Mouse (Mus musculus): Measurements from ENCODE around the gene Alox12. TPM values are rescaled to one million over a fixed set of nuclear protein-coding genes. Genes with fewer than 3 reads are reported as not detected.

Alox12 gene
- polyA plus RNA-seq (2014; fragmentation: Illumina TruSeq; extraction: RNeasy Lipid Tissue Mini Kit (QIAGEN cat#74804); ENCODE audit: low read depth, low replicate concordance): 0.37 TPM

GRCm38 (mm10) chr11:70254931-70255531 lies at the start of gene Alox12:
Gene Alox12 (minus strand): TSS chr11:70255353.

GRCm38 (mm10) chr11:70239541-70240279 lies 15.4 kb downstream of the Alox12 start, which contains the start of the genes Gm21988 and Rnasek:
Gene Gm21988 (minus strand): TSS chr11:70239830.
Gene Rnasek (minus strand): TSS chr11:70239842.

GRCm38 (mm10) chr11:70237457-70238167 lies 17.5 kb downstream of the Alox12 start, which contains the start of gene 0610010K14Rik:
Gene 0610010K14Rik (minus strand): TSS chr11:70237914.

GRCm38 (mm10) chr11:70229260-70230010 lies 25.7 kb downstream of the Alox12 start, which contains the start of gene Bcl6b:
Gene Bcl6b (minus strand): TSS chr11:70229798.

GRCm38 (mm10) chr11:70220731-70221602 lies 34.2 kb downstream of the Alox12 start, which contains the start of gene Slc16a13:
Gene Slc16a13 (minus strand): TSS chr11:70221064.

GRCm38 (mm10) chr11:70212423-70212822 lies 42.7 kb downstream of the Alox12 start, which contains the start of gene Slc16a11:
Gene Slc16a11 (plus strand): TSS chr11:70212752.

Other genes starting within 250 kb of the Alox12 start
- gene Acadvl, start 239.9 kb downstream of the Alox12 start, polyA plus RNA-seq (2014; fragmentation: Illumina TruSeq; extraction: RNeasy Lipid Tissue Mini Kit (QIAGEN cat#74804); ENCODE audit: low read depth, low replicate concordance): 60.6 TPM
- 0.13 TPM for gene Dlg4, start 238.4 kb downstream of the Alox12 start, polyA plus RNA-seq (2014; fragmentation: Illumina TruSeq; extraction: RNeasy Lipid Tissue Mini Kit (QIAGEN cat#74804); ENCODE audit: low read depth, low replicate concordance)
- 171 TPM for gene Asgr1, start 201.3 kb downstream of the Alox12 start, polyA plus RNA-seq (2014; fragmentation: Illumina TruSeq; extraction: RNeasy Lipid Tissue Mini Kit (QIAGEN cat#74804); ENCODE audit: low read depth, low replicate concordance)
- 93.1 TPM for gene Asgr2, start 162.7 kb downstream of the Alox12 start, polyA plus RNA-seq (2014; fragmentation: Illumina TruSeq; extraction: RNeasy Lipid Tissue Mini Kit (QIAGEN cat#74804); ENCODE audit: low read depth, low replicate concordance)
- 0.24 TPM for gene Mgl2, start 125.0 kb downstream of the Alox12 start, polyA plus RNA-seq (2014; fragmentation: Illumina TruSeq; extraction: RNeasy Lipid Tissue Mini Kit (QIAGEN cat#74804); ENCODE audit: low read depth, low replicate concordance)
- gene Clec10a, start 99.2 kb downstream of the Alox12 start, polyA plus RNA-seq (2014; fragmentation: Illumina TruSeq; extraction: RNeasy Lipid Tissue Mini Kit (QIAGEN cat#74804); ENCODE audit: low read depth, low replicate concordance): 0.37 TPM
- gene Slc16a11, start 42.6 kb downstream of the Alox12 start, polyA plus RNA-seq (2014; fragmentation: Illumina TruSeq; extraction: RNeasy Lipid Tissue Mini Kit (QIAGEN cat#74804); ENCODE audit: low read depth, low replicate concordance): 0.61 TPM
- 0.53 TPM for gene Slc16a13, start 34.3 kb downstream of the Alox12 start, polyA plus RNA-seq (2014; fragmentation: Illumina TruSeq; extraction: RNeasy Lipid Tissue Mini Kit (QIAGEN cat#74804); ENCODE audit: low read depth, low replicate concordance)
- gene Bcl6b, start 25.6 kb downstream of the Alox12 start, polyA plus RNA-seq (2014; fragmentation: Illumina TruSeq; extraction: RNeasy Lipid Tissue Mini Kit (QIAGEN cat#74804); ENCODE audit: low read depth, low replicate concordance): 1.5 TPM
- gene 0610010K14Rik, start 17.4 kb downstream of the Alox12 start, polyA plus RNA-seq (2014; fragmentation: Illumina TruSeq; extraction: RNeasy Lipid Tissue Mini Kit (QIAGEN cat#74804); ENCODE audit: low read depth, low replicate concordance): 2.0 TPM
- gene Gm21988, start 15.5 kb downstream of the Alox12 start, polyA plus RNA-seq (2014; fragmentation: Illumina TruSeq; extraction: RNeasy Lipid Tissue Mini Kit (QIAGEN cat#74804); ENCODE audit: low read depth, low replicate concordance): 1.0 TPM
- gene Rnasek, start 15.5 kb downstream of the Alox12 start, polyA plus RNA-seq (2014; fragmentation: Illumina TruSeq; extraction: RNeasy Lipid Tissue Mini Kit (QIAGEN cat#74804); ENCODE audit: low read depth, low replicate concordance): 21.2 TPM
- not detected for gene Alox12e, start 67.3 kb upstream of the Alox12 start, polyA plus RNA-seq (2014; fragmentation: Illumina TruSeq; extraction: RNeasy Lipid Tissue Mini Kit (QIAGEN cat#74804); ENCODE audit: low read depth, low replicate concordance)
- not detected for gene Alox15, start 96.7 kb upstream of the Alox12 start, polyA plus RNA-seq (2014; fragmentation: Illumina TruSeq; extraction: RNeasy Lipid Tissue Mini Kit (QIAGEN cat#74804); ENCODE audit: low read depth, low replicate concordance)
- gene Pelp1, start 154.7 kb upstream of the Alox12 start, polyA plus RNA-seq (2014; fragmentation: Illumina TruSeq; extraction: RNeasy Lipid Tissue Mini Kit (QIAGEN cat#74804); ENCODE audit: low read depth, low replicate concordance): 1.6 TPM
- gene Arrb2, start 177.3 kb upstream of the Alox12 start, polyA plus RNA-seq (2014; fragmentation: Illumina TruSeq; extraction: RNeasy Lipid Tissue Mini Kit (QIAGEN cat#74804); ENCODE audit: low read depth, low replicate concordance): 1.6 TPM
- 4.3 TPM for gene Med11, start 196.6 kb upstream of the Alox12 start, polyA plus RNA-seq (2014; fragmentation: Illumina TruSeq; extraction: RNeasy Lipid Tissue Mini Kit (QIAGEN cat#74804); ENCODE audit: low read depth, low replicate concordance)
- 0.82 TPM for gene Zmynd15, start 204.1 kb upstream of the Alox12 start, polyA plus RNA-seq (2014; fragmentation: Illumina TruSeq; extraction: RNeasy Lipid Tissue Mini Kit (QIAGEN cat#74804); ENCODE audit: low read depth, low replicate concordance)
- 4.2 TPM for gene Cxcl16, start 204.6 kb upstream of the Alox12 start, polyA plus RNA-seq (2014; fragmentation: Illumina TruSeq; extraction: RNeasy Lipid Tissue Mini Kit (QIAGEN cat#74804); ENCODE audit: low read depth, low replicate concordance)
- not detected for gene Tm4sf5, start 249.9 kb upstream of the Alox12 start, polyA plus RNA-seq (2014; fragmentation: Illumina TruSeq; extraction: RNeasy Lipid Tissue Mini Kit (QIAGEN cat#74804); ENCODE audit: low read depth, low replicate concordance)

Measured in liver, adult 10 weeks (tissue).